Mouse (Mus musculus): ENCODE results near the gene Rabepk. TPM values are rescaled to one million over a fixed set of nuclear protein-coding genes. Genes with fewer than 3 reads are reported as not detected.

Gene Rabepk
- polyA plus RNA-seq, 1 experiment from 2014 or later: 33.4 TPM

GRCm38 (mm10) chr2:34739684-34740391, 59.9 kb downstream of the Rabepk start:
- no peak for ATAC-seq (ENCODE audit: insufficient read depth, low FRiP score)

GRCm38 (mm10) chr2:34737911-34738310, 61.8 kb downstream of the Rabepk start:
- Histone ChIP-seq H3K27me3 (ENCODE audit: control insufficient read depth, insufficient read depth, low read length) (no peaks in the 10 kb centered on the region), H3K4me2 (ENCODE audit: low read depth, low read length) (no peak overlapping the region), H3K4me1 (ENCODE audit: control insufficient read depth, insufficient read depth, low read length) (peaks cover 4% of the 10 kb centered on the region), H3K9ac (ENCODE audit: low read length) (no peak overlapping the region), H3K36me3 (ENCODE audit: control insufficient read depth, insufficient read depth, low read length) (no peaks in the 10 kb centered on the region), H3K9me3 (replicated peaks; ENCODE audit: control insufficient read depth, low read length) (no peaks in the 10 kb centered on the region), H3K4me3 (replicated peaks; ENCODE audit: low read length) (no peak overlapping the region), H3K27ac (ENCODE audit: low read length) (no peak overlapping the region)
- 34% methylated on average over 1 of the region's 1 CpGs for WGBS
- no peak for ATAC-seq (ENCODE audit: insufficient read depth, low FRiP score)

More at GRCm38 (mm10) chr2:34739684-34740391, 59.9 kb downstream of the Rabepk start:
- Histone ChIP-seq H3K27ac (ENCODE audit: low read length) (no peak overlapping the region), H3K4me1 (ENCODE audit: control insufficient read depth, insufficient read depth, low read length) (peaks cover 4% of the 10 kb centered on the region), H3K9me3 (replicated peaks; ENCODE audit: control insufficient read depth, low read length) (no peaks in the 10 kb centered on the region), H3K36me3 (ENCODE audit: control insufficient read depth, insufficient read depth, low read length) (no peaks in the 10 kb centered on the region), H3K9ac (ENCODE audit: low read length) (no peak overlapping the region), H3K4me2 (ENCODE audit: low read depth, low read length) (no peak overlapping the region), H3K27me3 (ENCODE audit: control insufficient read depth, insufficient read depth, low read length) (no peaks in the 10 kb centered on the region), H3K4me3 (replicated peaks; ENCODE audit: low read length) (no peak overlapping the region)
- 74% methylated on average over 1 of the region's 1 CpGs for WGBS

GRCm38 (mm10) chr2:34736626-34737025, 63.1 kb downstream of the Rabepk start:
- Histone ChIP-seq H3K4me3 (replicated peaks; ENCODE audit: low read length) (no peak overlapping the region), H3K4me1 (ENCODE audit: control insufficient read depth, insufficient read depth, low read length) (no peaks in the 10 kb centered on the region; the same call in 1 of the 2 replicates), H3K36me3 (ENCODE audit: control insufficient read depth, insufficient read depth, low read length) (no peaks in the 10 kb centered on the region), H3K27ac (ENCODE audit: low read length) (no peak overlapping the region), H3K9ac (ENCODE audit: low read length) (no peak overlapping the region), H3K9me3 (replicated peaks; ENCODE audit: control insufficient read depth, low read length) (no peaks in the 10 kb centered on the region), H3K4me2 (ENCODE audit: low read depth, low read length) (no peak overlapping the region), H3K27me3 (ENCODE audit: control insufficient read depth, insufficient read depth, low read length) (no peaks in the 10 kb centered on the region)
- 89% methylated on average over 1 of the region's 1 CpGs for WGBS
- ATAC-seq (ENCODE audit: insufficient read depth, low FRiP score): no peak

Other genes starting within 250 kb of the Rabepk start
- 73.4 and 81.4 TPM in 2 replicates for gene Gapvd1, start 44.7 kb downstream of the Rabepk start, polyA plus RNA-seq (2015; fragmentation: Nextera tagmentation; extraction: Ambion mirVana)
- gene Hspa5, start 27.9 kb downstream of the Rabepk start, polyA plus RNA-seq (2015; fragmentation: Nextera tagmentation; extraction: Ambion mirVana): 941 and 997 TPM in 2 replicates
- 73.5 and 74.5 TPM in 2 replicates for gene Fbxw2, start 26.4 kb upstream of the Rabepk start, polyA plus RNA-seq (2015; fragmentation: Nextera tagmentation; extraction: Ambion mirVana)
- gene Gm34653, start 33.1 kb upstream of the Rabepk start, polyA plus RNA-seq (2015; fragmentation: Nextera tagmentation; extraction: Ambion mirVana): not detected in 2 replicates
- 0.76 and 1.1 TPM in 2 replicates for gene Cutal, start 74.5 kb upstream of the Rabepk start, polyA plus RNA-seq (2015; fragmentation: Nextera tagmentation; extraction: Ambion mirVana)
- gene Psmd5, start 75.1 kb upstream of the Rabepk start, polyA plus RNA-seq (2015; fragmentation: Nextera tagmentation; extraction: Ambion mirVana): 77.1 and 81.2 TPM in 2 replicates
- gene Phf19, start 114.1 kb upstream of the Rabepk start, polyA plus RNA-seq (2015; fragmentation: Nextera tagmentation; extraction: Ambion mirVana): 6.8 and 7.6 TPM in 2 replicates
- gene Traf1, start 161.9 kb upstream of the Rabepk start, polyA plus RNA-seq (2015; fragmentation: Nextera tagmentation; extraction: Ambion mirVana): 3.8 and 6.2 TPM in 2 replicates

All from stomach, embryonic 16.5 days (tissue).